Mouse (Mus musculus): ENCODE measurements around the gene Olfr1107. TPM values are rescaled to one million over a fixed set of nuclear protein-coding genes. Genes with fewer than 3 reads are reported as not detected.

The Olfr1107 gene
- polyA plus RNA-seq (2016; fragmentation: Nextera tagmentation; extraction: Ambion mirVana): not detected in 2 replicates

GRCm38 (mm10) chr2:87075717-87076116 lies at the start of gene Olfr1107:
TSS of gene Olfr1107 (minus strand) at chr2:87075817.
- no peak within 1 kb of the TSS for H3K4me2 ChIP-seq (replicated peaks)
- no peak within 1 kb of the TSS for H3K9ac ChIP-seq
- no peaks in the 10 kb centered on the region for H3K27me3 ChIP-seq
- no peak within 1 kb of the TSS for H3K4me3 ChIP-seq
- H3K27ac ChIP-seq: no peak within 1 kb of the TSS
- no peaks in the 10 kb centered on the region for H3K9me3 ChIP-seq
- 85% methylated on average over 1 of the region's 1 CpGs for WGBS
- ATAC-seq (ENCODE audit: insufficient number of reproducible peaks, insufficient read depth, low FRiP score, low TSS enrichment): no peak
- H3K4me1 ChIP-seq: no peaks in the 10 kb centered on the region
- H3K36me3 ChIP-seq: no peaks in the 10 kb centered on the region

GRCm38 (mm10) chr2:87114467-87114866 lies 38.9 kb upstream of the Olfr1107 start, which contains the start of gene Olfr259:
TSS of gene Olfr259 (minus strand) at chr2:87114567.
- H3K27ac ChIP-seq: no peak within 1 kb of the TSS
- H3K4me3 ChIP-seq: no peak within 1 kb of the TSS
- H3K9me3 ChIP-seq: no peaks in the 10 kb centered on the region
- H3K4me1 ChIP-seq: no peaks in the 10 kb centered on the region
- no peak within 1 kb of the TSS for H3K4me2 ChIP-seq (replicated peaks)
- no peaks in the 10 kb centered on the region for H3K36me3 ChIP-seq
- H3K9ac ChIP-seq: no peak within 1 kb of the TSS
- H3K27me3 ChIP-seq: no peaks in the 10 kb centered on the region
- ATAC-seq (ENCODE audit: insufficient number of reproducible peaks, insufficient read depth, low FRiP score, low TSS enrichment): no peak

- Histone ChIP-seq H3K4me1 (no peaks in the 10 kb centered on the region), H3K9me3 (no peaks in the 10 kb centered on the region), H3K27ac (no peak within 1 kb of the TSS), H3K36me3 (no peaks in the 10 kb centered on the region), H3K4me2 (replicated peaks) (no peak within 1 kb of the TSS), H3K27me3 (no peaks in the 10 kb centered on the region), H3K9ac (no peak within 1 kb of the TSS), H3K4me3 (no peak within 1 kb of the TSS)
- 72% methylated on average over 1 of the region's 1 CpGs for WGBS
- ATAC-seq (ENCODE audit: insufficient number of reproducible peaks, insufficient read depth, low FRiP score, low TSS enrichment): no peak
These were observed 20.3 kb upstream of the Olfr1107 start, which contains the start of gene Olfr1109 for GRCm38 (mm10) chr2:87095908-87096307. TSS of gene Olfr1109 (minus strand) at chr2:87096008.

GRCm38 (mm10) chr2:87052173-87052572 lies 23.4 kb downstream of the Olfr1107 start, which contains the start of gene Olfr1106:
TSS of gene Olfr1106 (minus strand) at chr2:87052273.
- Histone ChIP-seq H3K4me1 (no peaks in the 10 kb centered on the region), H3K4me2 (replicated peaks) (no peak within 1 kb of the TSS), H3K27ac (no peak within 1 kb of the TSS), H3K4me3 (no peak within 1 kb of the TSS), H3K36me3 (no peaks in the 10 kb centered on the region), H3K9me3 (no peaks in the 10 kb centered on the region), H3K27me3 (no peaks in the 10 kb centered on the region), H3K9ac (no peak within 1 kb of the TSS)
- ATAC-seq (ENCODE audit: insufficient number of reproducible peaks, insufficient read depth, low FRiP score, low TSS enrichment): no peak
- WGBS: 77% methylated on average over 1 of the region's 1 CpGs

GRCm38 (mm10) chr2:87036431-87036830 lies 39.2 kb downstream of the Olfr1107 start, which contains the start of gene Olfr1105:
TSS of gene Olfr1105 (minus strand) at chr2:87036531.
- H3K27ac ChIP-seq: no peak within 1 kb of the TSS
- no peak within 1 kb of the TSS for H3K4me2 ChIP-seq (replicated peaks)
- H3K36me3 ChIP-seq: no peaks in the 10 kb centered on the region
- H3K9me3 ChIP-seq: no peaks in the 10 kb centered on the region
- no peak within 1 kb of the TSS for H3K9ac ChIP-seq
- no peaks in the 10 kb centered on the region for H3K4me1 ChIP-seq
- no peaks in the 10 kb centered on the region for H3K27me3 ChIP-seq
- no peak for ATAC-seq (ENCODE audit: insufficient number of reproducible peaks, insufficient read depth, low FRiP score, low TSS enrichment)
- H3K4me3 ChIP-seq: no peak within 1 kb of the TSS

- 76% methylated on average over 1 of the region's 1 CpGs for WGBS
These were observed 48.6 kb downstream of the Olfr1107 start, which contains the start of gene Olfr1104 for GRCm38 (mm10) chr2:87026980-87027379. TSS of gene Olfr1104 (minus strand) at chr2:87027080.

More at GRCm38 (mm10) chr2:87026980-87027379, 48.6 kb downstream of the Olfr1107 start, which contains the start of gene Olfr1104:
- no peaks in the 10 kb centered on the region for H3K27me3 ChIP-seq
- ATAC-seq (ENCODE audit: insufficient number of reproducible peaks, insufficient read depth, low FRiP score, low TSS enrichment): no peak
- no peak within 1 kb of the TSS for H3K27ac ChIP-seq
- no peak within 1 kb of the TSS for H3K9ac ChIP-seq
- H3K4me1 ChIP-seq: no peaks in the 10 kb centered on the region
- H3K4me2 ChIP-seq (replicated peaks): no peak within 1 kb of the TSS
- H3K9me3 ChIP-seq: no peaks in the 10 kb centered on the region
- H3K36me3 ChIP-seq: no peaks in the 10 kb centered on the region
- H3K4me3 ChIP-seq: no peak within 1 kb of the TSS

Other genes with a start within 250 kb of the Olfr1107 start
- not detected in 2 replicates for gene Olfr1095, start 224.1 kb downstream of the Olfr1107 start, polyA plus RNA-seq (2016; fragmentation: Nextera tagmentation; extraction: Ambion mirVana)
- not detected in 2 replicates for gene Gm13723, start 201.0 kb downstream of the Olfr1107 start, polyA plus RNA-seq (2016; fragmentation: Nextera tagmentation; extraction: Ambion mirVana)
- not detected in 2 replicates for gene Olfr1097, start 183.6 kb downstream of the Olfr1107 start, polyA plus RNA-seq (2016; fragmentation: Nextera tagmentation; extraction: Ambion mirVana)
- not detected in 2 replicates for gene Olfr1098, start 151.3 kb downstream of the Olfr1107 start, polyA plus RNA-seq (2016; fragmentation: Nextera tagmentation; extraction: Ambion mirVana)
- gene Olfr1099, start 115.1 kb downstream of the Olfr1107 start, polyA plus RNA-seq (2016; fragmentation: Nextera tagmentation; extraction: Ambion mirVana): not detected in 2 replicates
- gene Olfr1100, start 95.9 kb downstream of the Olfr1107 start, polyA plus RNA-seq (2016; fragmentation: Nextera tagmentation; extraction: Ambion mirVana): not detected in 2 replicates
- gene Olfr1101, start 84.6 kb downstream of the Olfr1107 start, polyA plus RNA-seq (2016; fragmentation: Nextera tagmentation; extraction: Ambion mirVana): not detected in 2 replicates
- gene Olfr1102, start 77.4 kb downstream of the Olfr1107 start, polyA plus RNA-seq (2016; fragmentation: Nextera tagmentation; extraction: Ambion mirVana): not detected in 2 replicates
- gene Olfr1104, start 48.7 kb downstream of the Olfr1107 start, polyA plus RNA-seq (2016; fragmentation: Nextera tagmentation; extraction: Ambion mirVana): not detected in 2 replicates
- not detected in 2 replicates for gene Olfr1105, start 39.3 kb downstream of the Olfr1107 start, polyA plus RNA-seq (2016; fragmentation: Nextera tagmentation; extraction: Ambion mirVana)
- gene Olfr1106, start 23.5 kb downstream of the Olfr1107 start, polyA plus RNA-seq (2016; fragmentation: Nextera tagmentation; extraction: Ambion mirVana): not detected in 2 replicates
- gene Olfr1109, start 20.2 kb upstream of the Olfr1107 start, polyA plus RNA-seq (2016; fragmentation: Nextera tagmentation; extraction: Ambion mirVana): not detected in 2 replicates
- not detected in 2 replicates for gene Olfr259, start 38.8 kb upstream of the Olfr1107 start, polyA plus RNA-seq (2016; fragmentation: Nextera tagmentation; extraction: Ambion mirVana)
- gene Olfr1110, start 64.5 kb upstream of the Olfr1107 start, polyA plus RNA-seq (2016; fragmentation: Nextera tagmentation; extraction: Ambion mirVana): not detected in 2 replicates
- gene Olfr1111, start 76.8 kb upstream of the Olfr1107 start, polyA plus RNA-seq (2016; fragmentation: Nextera tagmentation; extraction: Ambion mirVana): not detected in 2 replicates
- not detected in 2 replicates for gene Olfr1112, start 112.0 kb upstream of the Olfr1107 start, polyA plus RNA-seq (2016; fragmentation: Nextera tagmentation; extraction: Ambion mirVana)
- not detected in 2 replicates for gene Olfr1113, start 133.2 kb upstream of the Olfr1107 start, polyA plus RNA-seq (2016; fragmentation: Nextera tagmentation; extraction: Ambion mirVana)
- gene Olfr1115, start 172.2 kb upstream of the Olfr1107 start, polyA plus RNA-seq (2016; fragmentation: Nextera tagmentation; extraction: Ambion mirVana): not detected in 2 replicates
- not detected in 2 replicates for gene Olfr1116, start 191.7 kb upstream of the Olfr1107 start, polyA plus RNA-seq (2016; fragmentation: Nextera tagmentation; extraction: Ambion mirVana)
- not detected in 2 replicates for gene Olfr1118, start 231.8 kb upstream of the Olfr1107 start, polyA plus RNA-seq (2016; fragmentation: Nextera tagmentation; extraction: Ambion mirVana)